Mouse (Mus musculus) embryo, embryonic 11.5 days (tissue): ENCODE data around the gene 4933412E24Rik.

ENCODE experiments used
- DNase-seq: peaks from one replicate; pipeline ENCODE4 v3.0.0-alpha.2; 2012; ENCODE audit warnings: low read depth, low spot score

Gene 4933412E24Rik

DNA sequence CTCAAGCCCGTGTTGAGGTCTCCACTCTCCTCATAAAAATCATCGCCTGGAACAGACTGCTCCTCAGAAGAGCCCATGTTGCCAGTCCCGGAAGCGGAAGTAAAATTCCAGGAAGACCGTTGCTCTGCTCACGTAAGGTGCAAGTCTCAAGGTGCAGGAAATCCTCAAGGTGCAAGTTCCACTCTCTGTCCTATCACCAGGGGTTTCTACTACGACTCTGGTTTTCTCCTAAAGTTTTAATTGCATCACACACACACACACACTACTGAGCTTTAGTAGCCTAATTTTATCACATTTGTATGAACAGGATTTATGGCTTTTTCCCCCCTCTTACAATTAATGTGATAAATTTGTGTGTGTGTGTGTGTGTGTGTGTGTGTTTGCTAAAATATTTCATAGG lies at the start of gene 4933412E24Rik:
4933412E24Rik (minus strand) TSS at position 101 of the 400 bp plus-strand sequence.
- no peak for DNase-seq

GRCm38 (mm10) chr15:60030728-60031127 lies 14.3 kb upstream of the 4933412E24Rik start:
- DNase-seq = no peak

- no peak for DNase-seq
These were observed 4.8 kb upstream of the 4933412E24Rik start for GRCm38 (mm10) chr15:60021256-60021655.

- DNase-seq = no peak
These were observed 6.2 kb downstream of the 4933412E24Rik start for GRCm38 (mm10) chr15:60010199-60010598.

DNA sequence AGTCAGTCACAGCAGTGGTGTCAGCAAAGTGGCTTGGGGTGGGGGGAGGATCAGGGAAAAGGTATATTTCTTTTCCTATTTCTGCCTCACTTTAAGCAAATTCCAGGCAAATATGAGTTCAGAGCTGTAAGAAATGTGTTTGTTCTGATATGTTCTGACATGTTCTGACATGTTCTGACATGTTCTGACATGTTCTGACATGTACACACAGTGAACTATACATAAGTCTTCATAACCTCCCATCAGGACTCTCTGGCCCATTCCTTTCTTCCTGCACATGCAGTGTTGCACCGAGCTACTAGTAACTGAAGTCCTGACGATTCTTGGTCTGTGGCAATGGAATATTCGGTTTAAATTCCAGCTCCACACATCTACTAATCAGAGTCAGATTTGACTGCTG lies 6.8 kb downstream of the 4933412E24Rik start:
- DNase-seq = no peak

GRCm38 (mm10) chr15:59983777-59984176 lies 32.6 kb downstream of the 4933412E24Rik start:
- DNase-seq = no peak

GRCm38 (mm10) chr15:59975310-59975709 lies 41.1 kb downstream of the 4933412E24Rik start:
- DNase-seq = no peak

DNA sequence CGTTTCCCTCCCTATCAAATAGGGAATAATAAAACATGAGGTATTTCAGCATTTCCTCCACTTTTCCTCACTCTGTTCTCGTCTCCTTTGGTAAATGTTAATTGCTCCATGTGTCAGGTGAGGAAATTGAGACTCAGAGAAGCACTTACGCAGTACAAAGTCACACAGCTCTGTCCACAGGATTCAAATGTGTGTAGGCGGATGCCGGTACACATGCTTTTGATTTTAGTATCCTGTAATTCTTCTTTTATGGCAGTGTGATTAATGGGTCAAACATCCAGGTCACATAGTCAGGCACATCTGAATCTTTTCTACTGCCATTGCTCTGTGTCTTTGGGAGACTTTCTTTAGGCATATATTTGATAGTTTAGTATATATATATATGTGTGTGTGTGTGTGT lies 41.8 kb downstream of the 4933412E24Rik start:
- peak; percentile 17 for DNase-seq

DNA sequence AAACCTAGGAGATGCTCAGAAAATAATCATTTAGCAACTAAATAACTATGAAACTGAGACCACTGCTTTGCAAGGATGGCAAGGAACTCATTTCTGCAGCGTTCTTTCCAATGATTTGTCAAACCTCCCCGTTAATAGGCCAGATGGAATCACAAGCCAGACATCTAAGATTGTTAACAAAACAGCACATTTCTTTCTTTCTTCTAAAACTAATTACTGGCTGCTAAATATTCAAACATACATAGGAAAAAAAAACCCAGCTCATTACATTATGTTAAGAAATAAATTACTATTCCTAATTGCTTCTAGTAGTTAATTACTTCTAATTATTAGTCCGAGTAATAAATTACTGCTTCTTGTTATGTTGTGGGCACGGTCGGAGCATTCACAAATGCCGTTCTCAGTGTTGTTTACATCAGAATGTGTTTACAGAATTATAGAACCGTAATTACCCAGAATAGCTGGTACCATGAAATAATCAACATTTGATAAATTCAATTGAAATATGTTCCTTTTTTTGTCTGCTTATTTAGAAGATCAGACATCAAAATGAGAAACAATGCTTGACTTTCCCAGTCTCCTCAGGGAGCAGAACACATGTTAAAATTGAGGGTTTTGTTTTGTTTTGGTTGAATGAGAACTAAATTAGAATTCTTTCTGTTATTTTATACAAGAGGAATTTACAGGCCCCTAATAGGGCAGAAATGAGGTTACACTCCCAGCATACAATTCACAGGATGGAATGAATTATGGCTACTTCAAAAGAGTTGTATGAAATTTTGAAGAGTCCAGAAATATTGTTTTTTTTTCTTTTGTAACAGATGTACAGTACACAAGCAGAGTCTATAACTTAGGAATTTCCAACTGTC lies 42.5 kb downstream of the 4933412E24Rik start:
- DNase-seq = no peak
